Mouse (Mus musculus) 3134 (cell line): ENCODE measurements around the gene Zswim2.
"Not testable (repeated sequence)": the region's sequence is repeated elsewhere in the genome, so short reads cannot be mapped to it uniquely, and the experiment has no call there.

ENCODE experiments used
- DNase-seq: peaks from one replicate; pipeline ENCODE4 v3.0.0-alpha.2; 2011; ENCODE audit warnings: low spot score; ENCODE audit not compliant: insufficient read length; ENCODE audit errors: extremely low read depth

Gene Zswim2

GRCm38 (mm10) chr2:83940931-83941361 lies at the start of gene Zswim2:
Gene Zswim2, minus strand, starts transcription at chr2:83941228.
- no peak for DNase-seq

- not testable (repeated sequence) for DNase-seq
Measured at GRCm38 (mm10) chr2:83990253-83990652, 49.2 kb upstream of the Zswim2 start, which contains the start of gene Gm13691. Gene Gm13691, plus strand, starts transcription at chr2:83990553.

- not testable (repeated sequence) for DNase-seq
Measured at GRCm38 (mm10) chr2:83984443-83984842, 43.4 kb upstream of the Zswim2 start, which contains the start of gene Gm13697. Gene Gm13697, plus strand, starts transcription at chr2:83984743.

GRCm38 (mm10) chr2:83978633-83979032 lies 37.6 kb upstream of the Zswim2 start, which contains the start of gene Gm13694:
Gene Gm13694, plus strand, starts transcription at chr2:83978933.
- DNase-seq = not testable (repeated sequence)

GRCm38 (mm10) chr2:83972823-83973222 lies 31.8 kb upstream of the Zswim2 start, which contains the start of gene Gm13696:
Gene Gm13696, plus strand, starts transcription at chr2:83973123.
- DNase-seq = not testable (repeated sequence)

GRCm38 (mm10) chr2:83967013-83967412 lies 26.0 kb upstream of the Zswim2 start, which contains the start of gene Gm13695:
Gene Gm13695, plus strand, starts transcription at chr2:83967313.
- DNase-seq = not testable (repeated sequence)

- DNase-seq = not testable (repeated sequence)
Measured at GRCm38 (mm10) chr2:83961203-83961602, 20.2 kb upstream of the Zswim2 start, which contains the start of gene Gm13693. Gene Gm13693, plus strand, starts transcription at chr2:83961503.

- DNase-seq = not testable (repeated sequence)
Measured at GRCm38 (mm10) chr2:83955393-83955792, 14.4 kb upstream of the Zswim2 start, which contains the start of gene Gm13698. Gene Gm13698, plus strand, starts transcription at chr2:83955693.

- no peak for DNase-seq
Measured at GRCm38 (mm10) chr2:83941792-83942191, 764 bp upstream of the Zswim2 start.

- DNase-seq = no peak
Measured at GRCm38 (mm10) chr2:83941378-83941777, 350 bp upstream of the Zswim2 start.

GRCm38 (mm10) chr2:83929478-83930088 lies 11.4 kb downstream of the Zswim2 start:
- DNase-seq = no peak

GRCm38 (mm10) chr2:83901896-83902540 lies 39.0 kb downstream of the Zswim2 start:
- DNase-seq = peak; percentile 38

- DNase-seq = no peak
Measured at GRCm38 (mm10) chr2:83893701-83894100, 47.3 kb downstream of the Zswim2 start.

- DNase-seq = no peak
Measured at GRCm38 (mm10) chr2:83883850-83884420, 57.1 kb downstream of the Zswim2 start.
